Mouse (Mus musculus): ENCODE data around the gene Akna. TPM values are rescaled to one million over a fixed set of nuclear protein-coding genes. Genes with fewer than 3 reads are reported as not detected.

The Akna gene
- polyA plus RNA-seq (2017; shearing (Covaris generic)) = 318 TPM

GRCm38 (mm10) chr4:63403040-63403959 is at the start of gene Akna:
TSS of gene Akna (minus strand) at chr4:63403354.

GRCm38 (mm10) chr4:63362150-63362549 is 41.0 kb downstream of the Akna start, which contains the start of gene Orm2:
TSS of gene Orm2 (plus strand) at chr4:63362449.

GRCm38 (mm10) chr4:63355877-63356665 is 47.1 kb downstream of the Akna start, which contains the start of gene Orm3:
TSS of gene Orm3 (plus strand) at chr4:63356162.

GRCm38 (mm10) chr4:63344295-63344694 is 58.9 kb downstream of the Akna start, which contains the start of gene Orm1:
TSS of gene Orm1 (plus strand) at chr4:63344560.

Other genes with a start within 250 kb of the Akna start
- not detected for gene Ambp, start 248.6 kb downstream of the Akna start, polyA plus RNA-seq (2017; shearing (Covaris generic))
- gene Kif12, start 231.2 kb downstream of the Akna start, polyA plus RNA-seq (2017; shearing (Covaris generic)) = not detected
- 0.49 TPM for gene Col27a1, start 189.3 kb downstream of the Akna start, polyA plus RNA-seq (2017; shearing (Covaris generic))
- gene Orm1, start 58.8 kb downstream of the Akna start, polyA plus RNA-seq (2017; shearing (Covaris generic)) = not detected
- not detected for gene Orm3, start 47.2 kb downstream of the Akna start, polyA plus RNA-seq (2017; shearing (Covaris generic))
- gene Orm2, start 40.9 kb downstream of the Akna start, polyA plus RNA-seq (2017; shearing (Covaris generic)) = not detected
- gene Whrn, start 92.6 kb upstream of the Akna start, polyA plus RNA-seq (2017; shearing (Covaris generic)) = 16.2 TPM
- gene Atp6v1g1, start 141.4 kb upstream of the Akna start, polyA plus RNA-seq (2017; shearing (Covaris generic)) = 103 TPM
- 17.6 TPM for gene Tmem268, start 155.4 kb upstream of the Akna start, polyA plus RNA-seq (2017; shearing (Covaris generic))
- not detected for gene Gm11213, start 201.9 kb upstream of the Akna start, polyA plus RNA-seq (2017; shearing (Covaris generic))
- not detected for gene Tex48, start 219.1 kb upstream of the Akna start, polyA plus RNA-seq (2017; shearing (Covaris generic))

All from effector memory CD4-positive, alpha-beta T cell, adult 5 months (primary cell).